Mouse (Mus musculus): ENCODE results near the gene Nup107. TPM values are rescaled to one million over a fixed set of nuclear protein-coding genes. Genes with fewer than 3 reads are reported as not detected.
A peak's percentile ranks its signal among the peaks of the same experiment; 100 is the strongest.
"Not testable (repeated sequence)": the region's sequence is repeated elsewhere in the genome, so short reads cannot be mapped to it uniquely, and the experiment has no call there.

Nup107 gene
- total RNA-seq, 2 experiments from 2014 or later: 14.4 to 17.0 TPM

DNA sequence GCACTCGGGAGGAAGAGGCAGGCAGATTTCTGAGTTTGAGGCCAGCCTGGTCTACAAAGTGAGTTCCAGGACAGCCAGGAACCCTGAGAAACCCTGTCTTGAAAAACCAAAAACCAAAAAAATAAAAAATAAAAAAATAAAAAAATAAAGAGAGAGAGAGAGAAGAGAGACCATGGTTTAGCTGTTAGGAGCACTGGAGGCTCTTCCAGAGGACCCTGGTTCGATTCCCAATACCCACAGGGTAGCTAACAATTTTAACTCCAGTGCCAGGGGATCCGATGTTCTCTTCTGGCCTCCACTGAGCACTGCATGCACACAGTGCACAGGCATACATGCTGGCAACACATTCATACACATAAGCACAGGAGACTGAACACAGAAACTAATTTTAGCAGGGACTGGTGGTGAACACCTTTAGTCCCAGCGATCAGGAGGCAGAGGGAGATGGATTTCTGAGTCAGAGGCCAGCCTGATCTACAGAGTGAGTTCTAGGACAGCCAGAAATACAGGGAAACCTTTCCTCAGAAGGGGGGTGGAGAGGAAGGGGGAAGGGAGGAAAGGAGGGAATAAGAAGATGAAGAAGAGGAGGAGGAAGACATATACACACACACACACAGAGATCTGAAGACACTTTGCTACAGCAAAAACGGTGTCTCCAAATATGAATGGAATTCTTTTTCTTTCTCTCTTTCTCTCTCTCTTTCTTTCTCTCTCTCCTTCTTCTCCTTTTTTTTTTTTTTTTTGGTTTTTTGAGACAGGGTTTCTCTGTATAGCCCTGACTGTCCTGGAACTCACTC, 39.5 kb downstream of the Nup107 start:
- DNase-seq (ENCODE audit: low spot score in 2 of 2): no peak

GRCm38 (mm10) chr10:117752304-117752821, 40.1 kb downstream of the Nup107 start:
- no peak for DNase-seq (ENCODE audit: low spot score in 2 of 2)

- DNase-seq (ENCODE audit: low spot score in 2 of 2): no peak
Measured at GRCm38 (mm10) chr10:117751744-117752143, 40.8 kb downstream of the Nup107 start.

DNA sequence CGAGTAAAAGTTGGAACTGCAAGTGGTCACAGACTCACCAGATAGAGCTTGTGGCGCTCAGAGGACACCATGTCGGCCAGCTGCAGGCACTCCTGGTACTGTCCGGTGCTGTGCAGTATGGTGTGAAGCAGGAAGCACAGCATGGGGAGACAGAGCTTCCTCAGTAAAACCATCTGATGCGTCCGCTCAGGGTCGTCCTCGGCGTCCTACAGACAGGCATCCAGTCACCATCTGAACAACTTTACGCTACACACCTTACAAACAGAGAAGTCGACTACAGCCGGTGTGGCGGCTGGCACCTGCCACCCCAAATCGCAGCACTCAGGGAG, 41.3 kb downstream of the Nup107 start:
- no peak for DNase-seq (ENCODE audit: low spot score in 2 of 2)

- DNase-seq (ENCODE audit: low spot score in 2 of 2): no peak
Measured at GRCm38 (mm10) chr10:117750529-117751281, 41.8 kb downstream of the Nup107 start.

- no peak for DNase-seq (ENCODE audit: low spot score in 2 of 2)
Measured at GRCm38 (mm10) chr10:117749787-117750343, 42.6 kb downstream of the Nup107 start.

DNA sequence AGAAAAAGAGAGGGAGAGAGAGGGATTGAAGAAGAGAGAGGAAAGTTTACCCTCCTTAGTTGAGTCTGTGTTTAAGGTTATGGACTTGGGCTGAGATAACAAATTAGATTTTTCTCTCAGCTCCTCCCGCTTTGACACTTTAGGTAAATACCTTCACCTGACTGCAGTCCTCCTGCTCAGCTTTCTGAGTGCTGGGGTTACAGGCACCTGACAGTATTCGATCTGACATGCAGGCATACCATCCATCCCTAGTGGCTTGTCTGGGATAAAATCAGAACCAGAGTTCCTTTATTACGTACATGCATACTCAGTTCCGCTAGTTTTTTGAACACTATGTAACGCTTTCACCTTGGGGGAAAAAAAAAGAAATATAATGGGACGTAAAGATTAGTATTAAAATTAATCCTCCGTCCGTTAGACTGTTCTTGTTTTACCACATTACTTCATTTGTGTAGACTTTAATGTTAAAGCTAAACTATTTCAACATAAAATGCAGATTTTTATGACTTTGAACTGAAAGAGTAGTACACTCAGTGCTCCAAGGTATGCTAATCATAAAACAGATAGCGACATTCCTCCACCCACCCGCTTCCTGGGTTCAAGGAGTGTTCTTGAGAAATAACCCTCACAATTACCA, 43.3 kb downstream of the Nup107 start:
- DNase-seq (ENCODE audit: low spot score in 2 of 2): no peak

GRCm38 (mm10) chr10:117748276-117749049, 44.0 kb downstream of the Nup107 start:
- DNase-seq (ENCODE audit: low spot score in 2 of 2): no peak

DNA sequence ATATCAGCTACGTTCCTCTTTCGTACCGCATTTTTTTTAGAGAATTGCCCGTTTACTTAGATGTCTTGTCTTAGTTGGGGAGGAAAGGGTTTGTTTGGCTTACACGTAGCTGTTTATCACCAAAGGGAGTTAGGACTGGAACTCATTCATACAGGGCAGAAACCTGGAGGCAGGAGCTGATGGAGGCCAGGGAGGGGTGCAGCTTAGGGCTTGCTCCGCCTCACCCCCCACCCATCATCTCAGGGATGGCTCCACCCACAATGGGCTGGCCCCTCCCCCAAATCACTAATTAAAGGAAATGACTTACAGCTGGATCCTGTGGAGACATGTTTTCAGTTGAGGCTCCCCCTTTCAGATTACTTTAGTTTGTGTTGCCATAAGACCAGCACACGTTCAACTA, 44.8 kb downstream of the Nup107 start:
- DNase-seq (ENCODE audit: low spot score in 2 of 2): no peak

DNA sequence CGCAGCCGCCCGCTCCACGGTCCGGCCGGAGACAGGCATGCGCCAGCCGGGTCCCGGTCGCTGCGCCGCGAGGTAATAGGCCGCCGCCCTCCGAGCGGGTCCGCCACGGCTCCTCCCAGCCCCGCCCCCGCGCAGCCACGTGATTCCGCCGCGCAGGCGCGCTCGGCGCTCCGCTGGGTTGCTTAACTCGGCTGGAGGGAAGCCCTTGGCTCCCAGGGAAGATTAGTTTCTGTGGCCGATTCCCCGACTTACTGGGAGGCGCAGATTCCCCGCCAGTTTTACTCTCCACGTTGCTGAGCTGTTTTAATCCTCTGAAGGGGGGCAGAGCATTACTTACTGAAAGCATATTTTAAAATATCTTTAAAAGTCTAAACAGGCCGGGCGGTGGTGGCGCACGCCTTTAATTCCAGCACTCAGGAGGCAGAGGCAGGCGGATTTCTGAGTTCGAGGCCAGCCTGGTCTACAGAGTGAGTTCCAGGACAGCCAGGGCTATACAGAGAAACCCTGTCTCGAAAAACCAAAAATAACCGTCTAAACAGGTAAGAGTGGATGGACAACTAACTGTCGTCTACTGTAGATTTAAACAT, 46.1 kb downstream of the Nup107 start, which contains the start of gene Slc35e3:
TSS of gene Slc35e3 (minus strand) at position 69 of the 587 bp plus-strand sequence.
- peak; percentile 90 to 95 for DNase-seq (ENCODE audit: low spot score in 2 of 2)

DNA sequence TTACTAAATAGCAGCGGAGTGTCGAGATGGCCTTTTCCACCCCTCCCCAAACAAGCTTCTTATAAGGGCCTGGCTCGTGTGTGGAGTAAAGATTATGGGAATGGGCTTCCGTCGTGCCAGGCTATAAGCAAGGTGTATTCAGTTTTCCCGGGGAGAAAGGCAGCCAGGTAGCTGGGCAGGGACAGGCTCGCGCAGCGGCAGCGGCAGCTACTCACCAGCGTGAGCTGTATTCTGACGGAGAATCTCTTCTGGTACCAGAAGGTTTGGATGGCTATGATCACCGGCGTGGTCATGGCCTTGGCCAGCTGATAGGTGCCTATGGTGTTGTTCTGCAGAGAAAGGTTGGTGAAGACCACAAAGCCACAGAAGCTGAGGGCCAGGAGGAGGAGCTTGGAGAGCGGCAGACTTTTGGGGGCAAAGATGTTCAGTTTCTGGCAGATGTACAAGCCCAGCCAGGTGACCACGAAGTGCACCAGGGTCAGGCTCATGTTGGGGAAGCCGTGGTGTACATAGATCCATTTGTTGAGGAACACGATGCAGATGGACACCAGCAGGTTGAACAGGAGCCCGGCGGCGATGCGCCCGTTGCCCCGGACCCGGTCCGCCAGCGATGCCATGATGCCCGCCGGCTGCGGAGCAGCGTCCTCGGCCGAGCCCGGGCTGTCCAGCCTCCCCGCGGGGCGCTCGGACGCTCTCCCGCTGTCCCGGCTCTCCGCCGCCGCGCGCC, 46.8 kb downstream of the Nup107 start:
- not testable (repeated sequence) for DNase-seq (ENCODE audit: low spot score in 2 of 2)

DNA sequence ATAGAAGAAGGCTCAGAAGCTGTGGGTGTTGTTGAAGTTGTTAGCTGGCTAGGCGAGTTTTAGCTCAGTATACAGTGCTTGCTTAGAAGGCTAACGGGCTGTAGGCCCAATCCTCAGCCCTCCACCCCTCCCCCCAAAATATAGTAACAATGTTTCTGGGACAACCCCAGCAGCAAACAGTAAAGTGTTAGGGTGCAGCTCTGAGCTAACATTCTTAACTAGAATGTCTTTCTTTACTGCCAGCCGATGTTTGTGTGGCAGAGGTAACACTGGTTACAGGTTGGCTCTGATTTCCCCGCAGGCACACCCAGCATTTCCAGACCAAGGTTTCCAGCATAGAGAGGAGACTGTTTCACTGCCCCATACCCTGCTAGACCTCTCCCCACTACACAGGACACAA, 48.6 kb downstream of the Nup107 start:
- DNase-seq (ENCODE audit: low spot score in 2 of 2): no peak

- DNase-seq (ENCODE audit: low spot score in 2 of 2): no peak
Measured at GRCm38 (mm10) chr10:117743182-117743581, 49.3 kb downstream of the Nup107 start.

- DNase-seq (ENCODE audit: low spot score in 2 of 2): no peak
Measured at GRCm38 (mm10) chr10:117742618-117743017, 49.9 kb downstream of the Nup107 start.

GRCm38 (mm10) chr10:117741698-117742475, 50.6 kb downstream of the Nup107 start:
- DNase-seq (ENCODE audit: low spot score in 2 of 2): no peak

- no peak for DNase-seq (ENCODE audit: low spot score in 2 of 2)
Measured at GRCm38 (mm10) chr10:117740921-117741320, 51.6 kb downstream of the Nup107 start.

GRCm38 (mm10) chr10:117740171-117740570, 52.3 kb downstream of the Nup107 start:
- no peak for DNase-seq (ENCODE audit: low spot score in 2 of 2)

GRCm38 (mm10) chr10:117739648-117739948, 52.9 kb downstream of the Nup107 start:
- no peak for DNase-seq (ENCODE audit: low spot score in 2 of 2)

All from layer of hippocampus, postnatal 14 days (tissue).